Mouse (Mus musculus) adrenal gland, adult 10 weeks (tissue): ENCODE results near the gene Olfr1065. TPM values are rescaled to one million over a fixed set of nuclear protein-coding genes. Genes with fewer than 3 reads are reported as not detected.

Experiments
- polyA plus RNA-seq: library from polyadenylated mRNA; stranded (reverse); fragments of 350-450 nt; fragmentation: Illumina TruSeq; extraction: RNeasy Lipid Tissue Mini Kit (QIAGEN cat#74804); gene quantifications from one replicate; pipeline ENCODE4 v1.2.3, GENCODE M21; 2014; ENCODE audit warnings: low read depth, low replicate concordance

The Olfr1065 gene
- polyA plus RNA-seq: not detected

GRCm38 (mm10) chr2:86450491-86450890, at the start of gene Olfr1065:
Olfr1065 (minus strand) TSS chr2:86450591.

GRCm38 (mm10) chr2:86487286-86487685, 36.9 kb upstream of the Olfr1065 start, which contains the start of gene Olfr228:
Olfr228 (minus strand) TSS chr2:86487386.

GRCm38 (mm10) chr2:86456169-86456568, 5.8 kb upstream of the Olfr1065 start, which contains the start of gene Olfr1066:
Olfr1066 (minus strand) TSS chr2:86456269.

GRCm38 (mm10) chr2:86426649-86427048, 23.7 kb downstream of the Olfr1065 start, which contains the start of gene Olfr1062:
Olfr1062 (minus strand) TSS chr2:86426749.

GRCm38 (mm10) chr2:86413950-86414349, 36.4 kb downstream of the Olfr1065 start, which contains the start of gene Olfr1061:
Olfr1061 (minus strand) TSS chr2:86414050.

Other genes starting within 250 kb of the Olfr1065 start
- not detected for gene Olfr1045, start 247.6 kb downstream of the Olfr1065 start, polyA plus RNA-seq
- not detected for gene Olfr1046, start 231.3 kb downstream of the Olfr1065 start, polyA plus RNA-seq
- gene Olfr1047, start 219.2 kb downstream of the Olfr1065 start, polyA plus RNA-seq: not detected
- not detected for gene Olfr1048, start 210.3 kb downstream of the Olfr1065 start, polyA plus RNA-seq
- gene Olfr1049, start 192.3 kb downstream of the Olfr1065 start, polyA plus RNA-seq: not detected
- not detected for gene Olfr1051, start 171.5 kb downstream of the Olfr1065 start, polyA plus RNA-seq
- gene Olfr1052, start 158.1 kb downstream of the Olfr1065 start, polyA plus RNA-seq: not detected
- not detected for gene Olfr1053, start 135.3 kb downstream of the Olfr1065 start, polyA plus RNA-seq
- gene Olfr1054, start 115.2 kb downstream of the Olfr1065 start, polyA plus RNA-seq: not detected
- not detected for gene Olfr1055, start 100.3 kb downstream of the Olfr1065 start, polyA plus RNA-seq
- gene Olfr1056, start 88.1 kb downstream of the Olfr1065 start, polyA plus RNA-seq: not detected
- gene Olfr1057, start 72.2 kb downstream of the Olfr1065 start, polyA plus RNA-seq: not detected
- not detected for gene Olfr1058, start 62.0 kb downstream of the Olfr1065 start, polyA plus RNA-seq
- not detected for gene Olfr1061, start 36.5 kb downstream of the Olfr1065 start, polyA plus RNA-seq
- gene Olfr1062, start 23.8 kb downstream of the Olfr1065 start, polyA plus RNA-seq: not detected
- not detected for gene Olfr1066, start 5.7 kb upstream of the Olfr1065 start, polyA plus RNA-seq
- not detected for gene Olfr228, start 36.8 kb upstream of the Olfr1065 start, polyA plus RNA-seq
- gene Olfr1076, start 57.9 kb upstream of the Olfr1065 start, polyA plus RNA-seq: not detected
- not detected for gene Olfr1079, start 91.9 kb upstream of the Olfr1065 start, polyA plus RNA-seq
- gene Olfr1080, start 107.6 kb upstream of the Olfr1065 start, polyA plus RNA-seq: not detected
- not detected for gene Olfr1082, start 148.4 kb upstream of the Olfr1065 start, polyA plus RNA-seq
- gene Olfr1084, start 189.1 kb upstream of the Olfr1065 start, polyA plus RNA-seq: not detected
- not detected for gene Olfr1085, start 211.4 kb upstream of the Olfr1065 start, polyA plus RNA-seq
- not detected for gene Olfr1086, start 229.5 kb upstream of the Olfr1065 start, polyA plus RNA-seq
- not detected for gene Olfr1087, start 247.8 kb upstream of the Olfr1065 start, polyA plus RNA-seq